Mouse (Mus musculus) spleen, adult 2 months (tissue): ENCODE data around the gene Lpar5.
A peak's percentile ranks its signal among the peaks of the same experiment; 100 is the strongest.

Source experiments
- CTCF ChIP-seq: fragments of 200-500 bp; IDR thresholded peaks from 2 replicates; pipeline ENCODE4 v1.5.1; 2011; ENCODE audit warnings: mild to moderate bottlenecking, inconsistent platforms; ENCODE audit not compliant: insufficient read depth, insufficient read length, insufficient replicate concordance; ENCODE audit errors: extremely low read depth
- POLR2A ChIP-seq: fragments of 200-500 bp; IDR thresholded peaks from 2 replicates; pipeline ENCODE4 v1.6.1; 2011; ENCODE audit warnings: low read depth, low read length, inconsistent platforms

DNA sequence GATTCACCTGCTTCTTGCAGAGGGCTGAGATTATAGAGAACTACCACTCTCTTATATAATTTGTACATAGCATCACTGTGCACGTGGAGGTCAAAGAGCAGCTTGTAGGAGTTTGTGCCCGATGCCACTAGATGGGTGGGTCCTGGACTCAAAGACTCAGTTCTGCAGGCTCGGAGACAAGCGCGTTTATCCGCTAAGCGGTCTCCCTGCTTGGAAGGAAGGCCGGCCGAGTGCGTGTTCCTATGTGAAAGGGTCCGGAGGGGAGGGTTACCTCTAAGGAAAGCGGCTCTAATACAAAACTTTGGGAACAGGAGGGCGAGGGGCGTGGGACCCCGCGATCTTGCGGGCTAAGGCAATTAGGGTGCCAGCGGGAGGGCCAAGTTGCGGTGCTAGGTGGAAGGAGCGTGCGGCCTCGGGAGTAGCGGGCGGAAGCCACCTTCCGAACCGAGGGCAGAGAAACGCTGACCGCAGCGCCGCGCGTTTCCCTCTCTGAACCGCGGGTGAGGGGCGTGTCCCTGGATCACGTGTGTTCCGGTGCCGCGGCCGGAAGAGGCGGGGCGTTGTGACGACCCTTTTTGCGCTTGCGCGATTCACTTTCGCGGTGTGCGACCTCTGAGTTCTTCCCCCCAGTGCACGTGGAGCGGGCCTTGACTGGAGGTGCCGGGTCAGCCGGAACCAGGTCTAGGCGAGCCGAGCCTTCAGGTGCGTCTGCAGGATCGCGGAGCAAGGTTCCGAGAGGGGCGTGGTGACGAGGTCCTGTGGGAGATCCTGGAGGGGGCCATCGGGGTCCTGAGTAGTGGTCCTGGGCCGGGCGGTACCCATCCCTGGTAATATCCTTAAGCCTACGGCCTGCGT is 63.8 kb downstream of the Lpar5 start, which contains the start of gene Nop2:
- TF ChIP-seq CTCF (no peak), POLR2A (peak; percentile 72)
